Mouse (Mus musculus) liver, adult 2 months (tissue): ENCODE measurements around the gene Gal3st2c.
"Not testable (repeated sequence)": the region's sequence is repeated elsewhere in the genome, so short reads cannot be mapped to it uniquely, and the experiment has no call there.

Experiments used
- CTCF ChIP-seq: fragments of 200-500 bp; IDR thresholded peaks from 2 replicates; pipeline ENCODE4 v1.5.1; 2011; ENCODE audit warnings: low read depth, low read length, control low read depth
- POLR2A ChIP-seq: fragments of 200-500 bp; IDR thresholded peaks from 2 replicates; pipeline ENCODE4 v1.6.1; 2011; ENCODE audit warnings: low read length, control low read depth; ENCODE audit not compliant: insufficient read depth; ENCODE audit errors: extremely low read depth

GRCm38 (mm10) chr1:94005954-94006506, 15.7 kb downstream of the Gal3st2c start:
- TF ChIP-seq CTCF, POLR2A: not testable (repeated sequence)
